Mouse (Mus musculus) kidney, adult 2 months (tissue): ENCODE results near the gene Abca7. TPM values are rescaled to one million over a fixed set of nuclear protein-coding genes. Genes with fewer than 3 reads are reported as not detected.

Source experiments
- DNase-seq: peaks from one replicate; pipeline ENCODE4 v3.0.0; 2021
- H3K27ac ChIP-seq: fragments of 200-500 bp; 2 replicates; pipeline ENCODE4 v1.5.1; 2012; ENCODE audit warnings: low read depth, low read length, control low read depth, inconsistent platforms; ENCODE audit not compliant: insufficient read depth
- H3K27me3 ChIP-seq: fragments of 200-500 bp; replicated peaks from 2 replicates; pipeline ENCODE4 v1.6.1; 2012; ENCODE audit warnings: mild to moderate bottlenecking, moderate library complexity, low read length, inconsistent platforms; ENCODE audit not compliant: control insufficient read depth, insufficient read depth
- H3K36me3 ChIP-seq: fragments of 200-500 bp; 2 replicates; pipeline ENCODE4 v1.6.1; 2012; ENCODE audit warnings: mild to moderate bottlenecking, moderate library complexity, low read length, inconsistent platforms; ENCODE audit not compliant: control insufficient read depth, insufficient read depth
- H3K4me1 ChIP-seq: fragments of 200-500 bp; 2 replicates; pipeline ENCODE4 v1.6.1; 2011; ENCODE audit warnings: low read length; ENCODE audit not compliant: control insufficient read depth, insufficient read depth
- H3K4me3 ChIP-seq: fragments of 200-500 bp; 2 replicates; pipeline ENCODE4 v1.5.1; 2011; ENCODE audit warnings: mild to moderate bottlenecking, low read depth, low read length, control low read depth; ENCODE audit not compliant: insufficient read depth
- CTCF ChIP-seq: fragments of 200-500 bp; conservative IDR thresholded peaks from 2 replicates; pipeline ENCODE4 v1.5.1; 2011; ENCODE audit warnings: low read depth, mild to moderate bottlenecking, control low read depth, low read length, moderate library complexity, mixed read lengths; ENCODE audit not compliant: insufficient read depth, insufficient read length
- POLR2A ChIP-seq: fragments of 200-500 bp; IDR thresholded peaks from one replicate; pipeline ENCODE4 v1.6.1; 2011; ENCODE audit warnings: low read depth, low read length, control low read depth
- WGBS: fragments of 180-500 bp; shearing (Covaris S2); methylation state at CpG from one replicate; pipeline ENCODE4 v1.1.7; 2018; 5-methylcytosine and 5-hydroxymethylcytosine counted together
- polyA plus RNA-seq: library from polyadenylated mRNA; depleted of rRNA; stranded (reverse); fragments of >200 nt; gene quantifications from 2 replicates; pipeline ENCODE4 v1.2.3, GENCODE M21; 2012

Gene Abca7
- polyA plus RNA-seq, 1 experiment = 10.6 TPM

- 65% methylated on average over 5 of the region's 5 CpGs for WGBS
- Histone ChIP-seq H3K4me1 (peaks cover 22% of the 10 kb centered on the region), H3K27ac (peak overlapping the region; percentile 82), H3K27me3 (no peaks in the 10 kb centered on the region), H3K4me3 (peak overlapping the region; percentile 16; the same call in 1 of the 2 replicates), H3K36me3 (no peaks in the 10 kb centered on the region)
- DNase-seq = peak; percentile 95
- TF ChIP-seq POLR2A (no peak), CTCF (no peak)
Measured at GRCm38 (mm10) chr10:79966886-79967400, 29.4 kb upstream of the Abca7 start.

GRCm38 (mm10) chr10:79968181-79968580, 28.1 kb upstream of the Abca7 start:
- WGBS = 85% methylated on average over 1 of the region's 1 CpGs
- TF ChIP-seq CTCF = no peak
- no peak for TF ChIP-seq POLR2A
- H3K4me1 ChIP-seq = peaks cover 22% of the 10 kb centered on the region
- H3K4me3 ChIP-seq = no peak overlapping the region
- H3K27me3 ChIP-seq = no peaks in the 10 kb centered on the region
- H3K36me3 ChIP-seq = no peaks in the 10 kb centered on the region
- peak overlapping the region; percentile 18 for H3K27ac ChIP-seq
- no peak for DNase-seq

- H3K27me3 ChIP-seq = no peaks in the 10 kb centered on the region
- no peaks in the 10 kb centered on the region for H3K36me3 ChIP-seq
- peak; percentile 86 for DNase-seq
- 21% methylated on average over 3 of the region's 3 CpGs for WGBS
- TF ChIP-seq CTCF (0 out of 2 replicates have a peak, but pooled peaks have one; percentile 0), POLR2A (no peak)
- 0 out of 2 replicates have a peak overlapping the region, but pooled peaks have one; percentile 15 for H3K27ac ChIP-seq
- no peak overlapping the region for H3K4me3 ChIP-seq
- peaks cover 22% of the 10 kb centered on the region for H3K4me1 ChIP-seq
Measured at GRCm38 (mm10) chr10:79969124-79969568, 27.1 kb upstream of the Abca7 start.

GRCm38 (mm10) chr10:79970415-79971182, 25.7 kb upstream of the Abca7 start, which contains the start of gene Grin3b:
TSS of gene Grin3b (plus strand) at chr10:79970715.
- DNase-seq = no peak
- peaks cover 22% of the 10 kb centered on the region for H3K4me1 ChIP-seq
- H3K27ac ChIP-seq = no peak within 1 kb of the TSS
- H3K36me3 ChIP-seq = no peaks in the 10 kb centered on the region
- no peak within 1 kb of the TSS for H3K4me3 ChIP-seq
- TF ChIP-seq CTCF = no peak
- no peak for TF ChIP-seq POLR2A
- no peaks in the 10 kb centered on the region for H3K27me3 ChIP-seq
- WGBS = 8% methylated on average over 47 of the region's 47 CpGs

GRCm38 (mm10) chr10:79971183-79971497, 25.2 kb upstream of the Abca7 start:
- TF ChIP-seq POLR2A (no peak), CTCF (no peak)
- Histone ChIP-seq H3K27ac (no peak overlapping the region), H3K4me1 (peaks cover 22% of the 10 kb centered on the region), H3K4me3 (no peak overlapping the region), H3K27me3 (no peaks in the 10 kb centered on the region), H3K36me3 (no peaks in the 10 kb centered on the region)
- 11% methylated on average over 21 of the region's 21 CpGs for WGBS
- no peak for DNase-seq

- DNase-seq = peak; percentile 74
- WGBS = 30% methylated on average over 14 of the region's 14 CpGs
- TF ChIP-seq CTCF = no peak
- TF ChIP-seq POLR2A = no peak
Measured at GRCm38 (mm10) chr10:79972831-79973230, 23.5 kb upstream of the Abca7 start.

GRCm38 (mm10) chr10:79974087-79974486, 22.2 kb upstream of the Abca7 start:
- H3K27ac ChIP-seq = no peak overlapping the region
- TF ChIP-seq POLR2A (no peak), CTCF (no peak)
- 87% methylated on average over 21 of the region's 21 CpGs for WGBS
- H3K27me3 ChIP-seq = no peaks in the 10 kb centered on the region
- no peak overlapping the region for H3K4me3 ChIP-seq
- peaks cover 7% of the 10 kb centered on the region; the same call in 1 of the 2 replicates for H3K4me1 ChIP-seq
- DNase-seq = no peak
- peaks cover 13% of the 10 kb centered on the region for H3K36me3 ChIP-seq

More at GRCm38 (mm10) chr10:79972831-79973230, 23.5 kb upstream of the Abca7 start:
- peaks cover 11% of the 10 kb centered on the region for H3K36me3 ChIP-seq
- H3K27me3 ChIP-seq = no peaks in the 10 kb centered on the region
- H3K4me1 ChIP-seq = peaks cover 17% of the 10 kb centered on the region
- H3K4me3 ChIP-seq = no peak overlapping the region
- no peak overlapping the region for H3K27ac ChIP-seq
